In genomic region chr10:20758259-20758658, GRCm38 (mm10) we compare ENCODE assay signal across 24 mouse cellular contexts. TPM values are rescaled to one million over a fixed set of nuclear protein-coding genes. Genes with fewer than 3 reads are reported as not detected.
DNase-seq lines count a peak whose midpoint lies in the region; ATAC-seq and TF ChIP-seq lines count a peak whose summit lies in the region.
"Had no signal": no experiment of that assay in that cellular context is flagged by ENCODE, and none has a peak within 500 bp of the region (broad histone marks: within the 10 kb centered on the region; RNA-seq: fewer than 3 reads in every experiment).

No protein-coding gene starts in this region.

- TF ChIP-seq CTCF in MEL (IDR thresholded peaks at IDR 0.05 in 2 of 3, conservative IDR thresholded peaks at IDR 0.05 in 1 of 3; ENCODE audit: control insufficient read depth in 1 of 3, insufficient read depth in 1 of 3, low read depth in 2 of 3, low read length in 3 of 3, poor library complexity in 1 of 3, severe bottlenecking in 1 of 3): no peak

- H3K4me3 ChIP-seq in MEL (ENCODE audit: control insufficient read depth in 1 of 2, insufficient read depth in 1 of 2, low read depth in 2 of 2, low read length in 2 of 2): no peak overlapping the region
- H3K4me3 ChIP-seq: embryonic facial prominence, embryonic 13.5 days; embryonic facial prominence, embryonic 15.5 days; erythroblast, embryonic 14.5 days; forebrain, embryonic 10.5 days; forebrain, embryonic 12.5 days had no signal

- no peak overlapping the region for H3K27ac ChIP-seq in MEL (ENCODE audit: control insufficient read depth, low read depth, low read length)
- H3K27ac ChIP-seq: embryonic facial prominence, embryonic 13.5 days; embryonic facial prominence, embryonic 15.5 days; forebrain, embryonic 10.5 days; forebrain, embryonic 12.5 days had no signal

- no peak for TF ChIP-seq RAD21 in MEL (IDR thresholded peaks at IDR 0.05; ENCODE audit: low read depth, low read length)

- TF ChIP-seq POLR2A in MEL (IDR thresholded peaks at IDR 0.05; ENCODE audit: control insufficient read depth in 1 of 2, insufficient read depth in 1 of 2, low read depth in 1 of 2, low read length in 2 of 2, poor library complexity in 1 of 2): no peak

- peak; percentile 60; the same call in 1 of the 2 replicates for ATAC-seq in common myeloid progenitor, adult 5-6 weeks (replicated peaks; ENCODE audit: low read depth, poor library complexity, severe bottlenecking)
- ATAC-seq in megakaryocyte progenitor cell, adult 5-6 weeks (replicated peaks; ENCODE audit: poor library complexity): peak; percentile 52
- ATAC-seq: activated CD4-positive, CD25-positive, alpha-beta regulatory T cell, adult 4 months; forebrain, embryonic 14.5 days; forebrain, embryonic 16.5 days; Patski had no signal

- no peak overlapping the region for H3K9ac ChIP-seq in MEL (ENCODE audit: control insufficient read depth, low read depth, low read length, poor library complexity, severe bottlenecking)
- H3K9ac ChIP-seq: embryonic facial prominence, embryonic 13.5 days; embryonic facial prominence, embryonic 15.5 days; forebrain, embryonic 12.5 days had no signal

- H3K36me3 ChIP-seq in MEL (ENCODE audit: control insufficient read depth in 1 of 2, insufficient read depth in 2 of 2, low read length in 2 of 2): no peaks in the 10 kb centered on the region
- H3K36me3 ChIP-seq: embryonic facial prominence, embryonic 13.5 days; embryonic facial prominence, embryonic 15.5 days; forebrain, embryonic 10.5 days; forebrain, embryonic 12.5 days had no signal

- no peaks in the 10 kb centered on the region for H3K4me1 ChIP-seq in MEL (ENCODE audit: control insufficient read depth in 1 of 2, insufficient read depth in 2 of 2, low read length in 2 of 2)
- H3K4me1 ChIP-seq: embryonic facial prominence, embryonic 13.5 days; embryonic facial prominence, embryonic 15.5 days; forebrain, embryonic 10.5 days; forebrain, embryonic 12.5 days had no signal

- H3K79me2 ChIP-seq in MEL (ENCODE audit: control insufficient read depth, insufficient read depth, low read length, poor library complexity): no peaks in the 10 kb centered on the region

- DNase-seq in MEL (ENCODE audit: low read depth, low spot score): no peak
- no peak for DNase-seq in layer of hippocampus, adult 11-12 months (ENCODE audit: low spot score)
- DNase-seq in spleen, adult 12 weeks (ENCODE audit: low spot score): no peak
- DNase-seq in left cerebral cortex, postnatal 14 days (ENCODE audit: low spot score in 2 of 2): no peak
- DNase-seq: adrenal gland, adult 8-10 months; adrenal gland, postnatal 14 days; adrenal gland, postnatal 36 days; cerebellum, adult 11-12 months; cerebellum, adult 2 months; cerebellum, adult 9-10 months; cerebellum, postnatal 10 days; cerebellum, postnatal 25 days; embryo, embryonic 11 days had no signal

- no peak for TF ChIP-seq EP300 in MEL (IDR thresholded peaks at IDR 0.05; ENCODE audit: low read depth in 1 of 2, low read length in 2 of 2)

- no peaks in the 10 kb centered on the region; the same call in 1 of the 2 replicates for H3K9me3 ChIP-seq in MEL (replicated peaks; ENCODE audit: insufficient read depth, low read length)
- H3K9me3 ChIP-seq: embryonic facial prominence, embryonic 13.5 days; embryonic facial prominence, embryonic 15.5 days; forebrain, embryonic 10.5 days; forebrain, embryonic 12.5 days had no signal

- intact Hi-C loops in left cerebral cortex, postnatal 14 days (cut with DNase I): no loop called here

- peaks cover 0 to 3% of the 10 kb centered on the region in 2 experiments; a peak in 3 of 4 replicates for H3K27me3 ChIP-seq in MEL (ENCODE audit: control insufficient read depth in 1 of 2, insufficient read depth in 2 of 2, low read length in 2 of 2)
- H3K27me3 ChIP-seq: embryonic facial prominence, embryonic 13.5 days; embryonic facial prominence, embryonic 15.5 days; forebrain, embryonic 12.5 days; Patski had no signal

TF ChIP-seq in MEL, 35 proteins besides CTCF, POLR2A, EP300 and RAD21:
- TF ChIP-seq RCOR1 (IDR thresholded peaks at IDR 0.05; ENCODE audit: low read depth, low read length) (no peak), MAX (IDR thresholded peaks at IDR 0.05; ENCODE audit: low read length) (0 out of 2 replicates have a peak, but pooled peaks have one; percentile 16), ETS1 (IDR thresholded peaks at IDR 0.05; ENCODE audit: low read depth, low read length) (no peak), SIN3A (IDR thresholded peaks at IDR 0.05; ENCODE audit: low read length) (no peak), USF1 (IDR thresholded peaks at IDR 0.05; ENCODE audit: low read depth, low read length) (no peak; the same call in 1 of the 2 replicates), ELF1 (IDR thresholded peaks at IDR 0.05; ENCODE audit: low read depth, low read length) (no peak)

RNA-seq across cellular contexts. Expression of gene Pde7b, which starts 33.4 kb away (rescaled TPM):
- total RNA-seq in MEL (2012; rRNA removed): 0.10 TPM in 1 of 2 replicates, not detected in the other
- under 1 TPM in 1 of 2 experiments, not detected in 1; 0.04 TPM for polyA plus RNA-seq in MEL (2012; ENCODE audit: insufficient read depth in 1 of 2, insufficient read length in 2 of 2, low read depth in 1 of 2, low replicate concordance in 2 of 2, missing spikeins in 1 of 2)
- 1.6 TPM in 2 replicates for total RNA-seq in common myeloid progenitor, adult 5-6 weeks (2017)
- 1.9 and 2.2 TPM in 2 replicates for total RNA-seq in megakaryocyte progenitor cell, adult 5-6 weeks (2015)
- total RNA-seq in megakaryocyte progenitor cell, adult 5-6 weeks (2017): 1.9 and 2.2 TPM in 2 replicates
- total RNA-seq in left cerebral cortex, postnatal 14 days (2021): 10 to 100 TPM; 28.2 to 30.4 TPM
- polyA plus RNA-seq: activated CD4-positive, CD25-positive, alpha-beta regulatory T cell, adult 4 months; erythroblast, embryonic 14.5 days had no signal

Comparison
In these comparisons a context has a peak if more than half of its experiments do, and no peak if none do; other contexts are left out.
1. RNA of gene Pde7b, which starts 33.4 kb away (total RNA-seq): 28.2 to 30.4 TPM in left cerebral cortex, postnatal 14 days; 1.9 to 2.2 TPM in megakaryocyte progenitor cell, adult 5-6 weeks, 1.6 TPM in common myeloid progenitor, adult 5-6 weeks and 0.10 TPM in MEL; every median in the first group is over 4 times any median in the second.